Mouse (Mus musculus) small intestine, adult 2 months (tissue): Measurements from ENCODE around the gene Pithd1.

Source experiments
- CTCF ChIP-seq: fragments of 200-500 bp; IDR thresholded peaks from 2 replicates; pipeline ENCODE4 v1.5.1; 2012; ENCODE audit warnings: low read depth, mild to moderate bottlenecking, control low read depth, inconsistent platforms, low read length, moderate library complexity, mixed read lengths; ENCODE audit not compliant: insufficient replicate concordance, insufficient read length; ENCODE audit errors: extremely low read depth
- POLR2A ChIP-seq: fragments of 200-500 bp; IDR thresholded peaks from 2 replicates; pipeline ENCODE4 v1.6.1; 2012; ENCODE audit warnings: low read depth, mild to moderate bottlenecking, control low read depth, inconsistent platforms, low read length, moderate library complexity

DNA sequence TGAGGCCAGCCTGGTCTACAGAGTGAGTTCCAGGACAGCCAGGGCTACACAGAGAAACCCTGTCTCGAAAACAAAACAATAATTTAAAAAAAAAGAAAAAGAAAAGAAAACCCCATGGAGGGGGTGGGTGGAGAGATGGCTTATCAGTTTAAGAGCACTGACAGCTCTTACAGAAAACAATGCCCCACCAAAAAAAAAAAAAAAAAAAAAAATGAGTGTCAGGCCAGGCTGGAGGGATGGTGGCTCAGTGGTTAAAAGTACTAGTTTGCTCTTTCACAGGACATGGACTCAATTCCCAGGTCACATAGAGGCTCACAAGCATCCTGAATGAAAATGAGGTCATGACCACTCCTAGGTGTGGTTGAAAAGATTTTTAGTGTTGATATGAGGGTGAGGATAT is 46.2 kb upstream of the Pithd1 start:
- TF ChIP-seq POLR2A (no peak), CTCF (no peak)
